Mouse (Mus musculus): ENCODE results near the gene Mrc1.
"Not testable (repeated sequence)": the region's sequence is repeated elsewhere in the genome, so short reads cannot be mapped to it uniquely, and the experiment has no call there.

The Mrc1 gene

DNA sequence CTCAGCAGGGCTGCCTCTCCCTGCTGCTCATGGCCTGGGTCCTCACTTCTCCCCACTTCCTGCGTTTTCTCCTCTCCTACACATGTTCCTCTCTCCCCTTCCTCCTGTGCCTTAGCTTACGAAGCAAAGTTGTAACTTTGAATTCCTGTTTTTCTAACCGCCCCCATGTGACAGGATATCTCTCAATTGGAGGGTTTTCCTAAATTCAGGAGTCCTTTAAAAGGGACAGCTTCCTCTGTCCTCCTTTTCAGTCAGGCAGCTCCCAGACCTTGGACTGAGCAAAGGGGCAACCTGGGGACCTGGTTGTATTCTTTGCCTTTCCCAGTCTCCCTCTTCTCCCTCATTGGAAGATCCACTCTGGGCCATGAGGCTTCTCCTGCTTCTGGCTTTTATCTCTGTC lies at the start of gene Mrc1:
Mrc1 (plus strand) TSS at position 244 of the 400 bp plus-strand sequence.
- DNase-seq (ENCODE audit: low spot score): no peak

DNA sequence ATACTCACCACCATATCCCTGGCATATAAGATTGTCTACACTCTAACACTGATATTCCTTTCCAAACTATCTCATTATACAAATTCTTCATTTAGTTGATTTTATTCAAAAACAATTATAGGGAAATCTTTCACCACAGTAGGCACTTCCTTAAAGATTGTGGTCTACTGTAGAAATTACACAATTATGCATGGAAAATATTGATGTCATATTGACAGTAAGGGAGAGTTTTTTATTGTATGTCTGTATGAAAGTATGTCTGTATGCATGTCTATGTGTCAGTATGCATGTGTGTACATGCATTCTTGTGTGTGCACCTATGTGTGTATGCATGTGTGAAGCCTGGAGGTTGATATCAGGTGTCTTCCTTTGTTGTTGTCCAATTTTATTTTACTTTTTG lies 44.8 kb upstream of the Mrc1 start:
- no peak for DNase-seq (ENCODE audit: low spot score)

DNA sequence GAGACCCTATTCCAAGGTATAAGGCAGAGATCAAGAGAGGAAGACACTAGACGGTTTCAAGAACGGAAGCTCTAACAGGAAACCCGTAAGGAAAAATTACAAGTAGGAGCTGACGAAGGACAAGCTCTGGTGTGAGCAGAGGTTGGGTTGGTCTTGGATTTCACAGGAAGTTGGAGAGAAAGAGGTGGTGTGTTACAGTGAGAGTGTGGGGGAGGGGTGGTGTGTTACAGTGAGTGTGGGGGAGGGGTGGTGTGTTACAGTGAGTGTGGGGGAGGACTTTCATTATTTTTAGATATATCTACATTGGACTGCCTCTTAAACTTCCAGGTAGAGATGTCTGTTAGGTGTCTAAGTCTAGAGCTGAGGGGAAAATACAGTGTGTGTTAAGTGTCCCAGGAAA lies 38.5 kb upstream of the Mrc1 start:
- no peak for DNase-seq (ENCODE audit: low spot score)

DNA sequence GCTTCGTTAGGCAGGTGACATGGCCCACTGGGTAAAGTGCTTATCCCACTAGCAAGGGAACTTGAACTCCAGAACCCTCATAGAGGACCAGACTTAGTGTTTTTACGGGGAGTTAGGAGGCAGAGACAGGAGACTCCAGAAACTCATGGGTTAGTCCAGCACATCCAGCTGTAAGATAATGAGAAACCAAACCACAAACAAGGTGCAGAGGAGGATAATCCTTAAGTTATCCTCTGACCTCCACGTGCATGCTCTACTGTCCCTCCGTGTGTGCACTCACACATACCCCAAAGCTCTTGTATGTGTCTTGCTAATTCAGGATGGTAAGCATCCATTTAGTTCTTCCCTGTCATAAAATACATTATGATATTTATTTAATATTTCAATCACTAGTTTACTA lies 37.6 kb upstream of the Mrc1 start:
- no peak for DNase-seq (ENCODE audit: low spot score)

DNA sequence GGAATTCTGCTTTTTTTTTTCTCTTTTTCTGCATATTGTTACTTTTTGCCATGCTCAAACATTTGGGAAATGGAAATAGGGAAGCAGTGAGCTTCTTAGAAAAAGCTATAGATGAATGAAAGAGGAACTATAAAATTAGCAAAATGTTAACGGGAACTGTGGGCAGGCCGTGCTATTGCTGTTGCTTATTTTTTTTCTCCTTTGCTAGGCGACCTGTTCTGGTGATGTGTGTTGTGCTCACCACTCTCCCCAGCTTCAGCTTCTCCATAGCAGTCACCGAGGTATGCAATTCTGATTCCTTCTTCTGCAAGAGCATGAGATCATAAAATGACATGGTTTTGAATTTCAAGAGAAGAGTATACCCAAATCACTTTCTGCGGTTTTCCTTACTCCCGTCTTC lies 37.1 kb upstream of the Mrc1 start:
- no peak for DNase-seq (ENCODE audit: low spot score)

DNA sequence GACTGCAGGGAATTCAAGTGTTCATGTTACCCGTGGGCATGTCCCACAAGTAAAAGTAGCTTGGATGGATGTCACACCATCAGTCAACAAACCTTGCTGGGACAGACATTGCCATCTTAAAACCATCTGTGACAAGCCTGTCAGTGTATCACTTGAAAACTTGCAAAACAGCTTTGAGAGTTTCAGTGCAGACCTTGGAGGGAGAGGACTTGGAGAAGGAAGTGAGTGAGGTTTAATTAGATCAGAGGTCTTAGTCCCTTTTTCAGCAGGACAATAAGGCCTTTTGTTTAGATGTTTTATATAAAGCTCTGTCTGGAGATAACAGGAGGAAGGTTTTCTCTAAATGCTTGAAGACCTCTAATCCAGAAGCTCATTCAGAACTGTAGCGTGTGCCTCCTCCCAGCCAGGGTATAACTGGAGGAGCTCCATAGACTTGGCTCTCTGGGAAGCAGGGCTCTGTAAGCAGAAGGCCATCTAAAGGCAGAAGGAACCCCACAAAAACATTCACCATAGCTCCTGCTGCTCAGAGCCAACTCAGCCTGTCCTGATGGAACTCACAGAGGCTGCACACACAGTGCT lies 30.8 kb upstream of the Mrc1 start:
- not testable (repeated sequence) for DNase-seq (ENCODE audit: low spot score)

DNA sequence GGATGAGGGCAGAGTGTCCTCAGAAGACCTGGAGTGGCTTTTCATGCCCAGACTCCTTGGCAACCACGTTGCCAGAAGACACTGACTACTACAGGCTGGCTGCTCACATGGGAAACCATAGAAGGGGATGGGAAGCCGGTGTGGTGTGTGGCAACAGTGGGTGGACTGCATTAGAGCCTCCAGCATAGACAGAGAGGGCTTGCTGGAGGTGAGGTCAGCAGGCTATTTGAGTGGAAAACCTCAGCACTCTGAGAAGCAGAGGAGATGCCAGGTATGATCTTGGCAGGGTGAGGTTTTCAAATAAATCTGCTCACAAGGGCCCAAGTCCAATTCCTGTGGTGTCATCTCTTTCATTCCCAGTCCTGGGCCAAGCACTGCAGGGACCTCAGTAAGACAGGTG lies 29.6 kb upstream of the Mrc1 start:
- no peak for DNase-seq (ENCODE audit: low spot score)

DNA sequence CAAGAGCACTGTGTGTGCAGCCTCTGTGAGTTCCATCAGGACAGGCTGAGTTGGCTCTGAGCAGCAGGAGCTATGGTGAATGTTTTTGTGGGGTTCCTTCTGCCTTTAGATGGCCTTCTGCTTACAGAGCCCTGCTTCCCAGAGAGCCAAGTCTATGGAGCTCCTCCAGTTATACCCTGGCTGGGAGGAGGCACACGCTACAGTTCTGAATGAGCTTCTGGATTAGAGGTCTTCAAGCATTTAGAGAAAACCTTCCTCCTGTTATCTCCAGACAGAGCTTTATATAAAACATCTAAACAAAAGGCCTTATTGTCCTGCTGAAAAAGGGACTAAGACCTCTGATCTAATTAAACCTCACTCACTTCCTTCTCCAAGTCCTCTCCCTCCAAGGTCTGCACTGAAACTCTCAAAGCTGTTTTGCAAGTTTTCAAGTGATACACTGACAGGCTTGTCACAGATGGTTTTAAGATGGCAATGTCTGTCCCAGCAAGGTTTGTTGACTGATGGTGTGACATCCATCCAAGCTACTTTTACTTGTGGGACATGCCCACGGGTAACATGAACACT lies 28.2 kb upstream of the Mrc1 start:
- DNase-seq (ENCODE audit: low spot score): not testable (repeated sequence)

DNA sequence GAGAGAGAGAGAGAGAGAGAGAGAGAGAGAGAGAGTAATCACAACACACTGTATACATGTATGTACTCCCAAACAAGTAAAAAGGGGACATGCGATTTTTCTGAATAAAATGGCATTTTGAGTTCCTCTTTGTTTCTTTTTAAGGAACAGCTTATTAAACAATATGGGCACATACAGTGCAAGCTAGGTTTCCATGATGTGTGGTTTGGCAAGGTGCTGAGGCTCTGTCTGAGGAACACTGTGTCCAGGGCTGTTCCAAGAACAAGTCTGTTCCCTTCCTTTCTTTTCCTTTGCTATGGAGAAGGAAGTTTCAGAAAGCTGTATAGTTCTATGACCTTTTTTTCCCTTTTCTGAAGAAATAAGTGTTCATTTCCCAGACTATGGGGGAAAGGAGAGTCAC lies 24.9 kb upstream of the Mrc1 start:
- DNase-seq (ENCODE audit: low spot score): no peak

DNA sequence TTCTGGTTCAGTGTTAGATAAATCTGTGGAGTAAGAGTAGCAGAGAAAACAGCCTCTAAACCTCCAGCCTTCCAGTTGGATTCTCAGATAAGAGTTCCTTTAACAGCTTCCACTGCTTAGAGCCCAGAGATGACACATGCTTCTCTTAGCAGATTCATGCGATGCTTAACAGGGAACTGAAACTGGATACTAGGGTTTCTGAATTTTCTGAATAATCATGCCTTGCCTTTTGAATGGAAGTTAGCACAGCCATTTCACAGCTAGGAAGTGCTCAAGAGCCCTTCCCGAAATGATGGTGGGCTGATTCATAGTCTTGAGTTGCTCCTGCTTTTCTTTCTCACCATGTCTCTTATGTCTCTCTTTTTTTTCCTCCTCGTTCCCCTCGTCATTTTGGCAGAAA lies 22.4 kb upstream of the Mrc1 start:
- DNase-seq (ENCODE audit: low spot score): no peak

DNA sequence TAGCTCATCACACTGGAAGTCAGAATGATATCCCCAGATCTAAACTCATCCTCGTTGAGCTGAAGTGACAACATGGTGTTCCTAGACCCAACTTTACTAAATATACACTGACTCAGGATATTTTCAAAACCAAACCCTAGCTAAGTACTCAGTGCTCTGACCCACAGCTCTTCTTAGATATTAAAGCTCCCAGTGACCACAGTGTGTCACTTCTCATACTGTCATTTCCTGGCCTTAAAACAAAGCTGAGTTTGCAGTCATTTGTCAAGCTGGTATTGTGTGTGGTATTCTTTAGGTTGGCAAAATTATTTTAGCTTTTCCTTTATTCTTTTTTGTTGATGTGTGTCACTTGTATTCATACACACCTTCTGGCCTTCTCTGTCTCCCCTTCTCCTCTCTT lies 18.5 kb upstream of the Mrc1 start:
- DNase-seq (ENCODE audit: low spot score): no peak

DNA sequence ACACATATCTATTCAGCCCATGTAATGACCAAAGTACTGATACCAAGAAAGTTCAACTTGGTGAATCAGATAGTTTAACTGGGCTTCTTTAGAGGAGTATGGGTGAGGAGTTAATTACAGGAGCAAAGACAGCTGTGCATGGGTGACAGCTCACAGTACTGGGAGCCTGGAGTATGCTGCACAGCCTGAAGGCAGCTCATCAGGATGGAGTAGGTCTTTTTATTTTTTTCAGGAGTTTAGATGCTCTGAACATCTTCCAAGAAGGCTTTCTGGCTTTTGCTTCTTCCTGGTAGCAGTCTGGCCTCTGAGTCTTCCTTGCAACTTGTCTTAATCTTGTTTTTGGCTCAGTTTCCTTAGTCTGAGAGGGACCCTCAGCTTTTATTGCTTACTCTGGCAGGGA lies 17.6 kb upstream of the Mrc1 start:
- no peak for DNase-seq (ENCODE audit: low spot score)

DNA sequence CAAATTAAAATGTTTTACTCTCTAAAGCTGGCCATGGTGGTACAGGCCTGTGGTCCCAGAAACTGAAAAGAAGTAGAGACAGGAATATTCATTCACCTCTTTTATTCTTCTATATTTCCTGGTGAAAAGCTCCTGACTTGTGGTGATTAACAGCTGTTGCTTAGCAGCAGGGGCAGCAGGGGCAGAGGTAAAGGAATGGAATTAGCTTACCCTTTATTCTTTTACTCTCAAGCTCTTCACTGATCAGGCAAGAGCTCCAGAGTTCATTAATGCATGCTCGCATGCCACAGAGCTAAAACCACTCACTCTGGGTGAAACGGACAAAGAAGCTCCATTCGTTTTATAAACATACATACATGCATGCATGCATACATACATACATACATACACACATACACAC lies 14.4 kb upstream of the Mrc1 start:
- DNase-seq (ENCODE audit: low spot score): no peak

DNA sequence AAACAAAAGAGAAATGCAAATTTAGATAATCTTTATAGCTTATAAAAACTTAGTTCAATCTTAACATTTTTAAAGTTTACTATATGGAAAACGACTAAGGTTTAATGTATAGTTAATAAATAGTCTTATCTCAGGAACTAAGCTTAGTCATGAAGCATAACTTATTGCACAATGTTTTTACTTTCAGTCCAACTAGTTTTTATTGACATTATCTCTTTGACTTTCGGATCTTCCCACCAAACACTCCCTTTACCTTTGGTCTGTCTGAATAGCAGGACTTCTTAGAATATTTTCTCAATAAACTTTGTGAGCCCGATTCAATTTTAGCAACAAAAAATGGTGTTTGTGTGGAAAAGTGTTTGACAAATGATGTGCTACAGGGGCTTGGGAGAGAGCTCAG lies 12.5 kb upstream of the Mrc1 start:
- no peak for DNase-seq (ENCODE audit: low spot score)

DNA sequence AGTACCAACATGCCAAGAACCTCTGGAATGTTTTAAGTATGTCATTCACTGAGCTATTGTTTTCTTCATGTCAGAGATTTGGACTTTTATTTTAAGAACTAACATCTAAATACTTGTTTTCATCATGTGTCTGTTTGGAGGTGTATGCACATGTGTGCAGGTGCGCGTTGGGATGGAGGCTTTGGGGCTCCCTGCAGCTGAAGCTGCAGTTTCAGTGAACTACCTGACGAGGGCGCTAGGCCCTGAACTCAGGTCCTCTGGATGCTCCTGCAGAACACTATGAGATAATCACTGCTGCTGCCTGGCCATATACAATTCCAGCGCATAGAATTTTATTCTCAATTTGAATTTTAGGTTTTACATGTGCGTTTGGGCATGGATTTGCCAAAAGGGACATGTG lies 11.1 kb upstream of the Mrc1 start:
- DNase-seq (ENCODE audit: low spot score): no peak

DNA sequence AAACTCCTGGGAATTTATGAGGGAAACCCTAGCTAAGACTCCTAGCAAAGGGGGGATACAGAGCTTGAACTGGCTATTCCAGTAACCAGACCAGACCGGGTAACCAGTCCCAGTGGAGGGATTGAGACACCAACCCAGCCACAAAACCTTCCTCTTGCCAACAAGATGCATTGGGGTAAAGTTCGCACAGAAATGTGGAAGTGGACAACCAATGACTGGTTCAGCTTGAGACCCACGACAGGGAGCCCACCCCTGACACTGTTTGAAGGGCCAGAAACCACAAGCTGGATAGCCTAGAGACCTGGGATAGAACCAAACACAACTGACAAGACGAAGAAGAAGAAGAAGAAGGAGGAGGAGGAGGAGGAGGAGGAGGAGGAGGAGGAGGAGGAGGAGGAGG lies 4.8 kb upstream of the Mrc1 start:
- DNase-seq (ENCODE audit: low spot score): no peak

DNA sequence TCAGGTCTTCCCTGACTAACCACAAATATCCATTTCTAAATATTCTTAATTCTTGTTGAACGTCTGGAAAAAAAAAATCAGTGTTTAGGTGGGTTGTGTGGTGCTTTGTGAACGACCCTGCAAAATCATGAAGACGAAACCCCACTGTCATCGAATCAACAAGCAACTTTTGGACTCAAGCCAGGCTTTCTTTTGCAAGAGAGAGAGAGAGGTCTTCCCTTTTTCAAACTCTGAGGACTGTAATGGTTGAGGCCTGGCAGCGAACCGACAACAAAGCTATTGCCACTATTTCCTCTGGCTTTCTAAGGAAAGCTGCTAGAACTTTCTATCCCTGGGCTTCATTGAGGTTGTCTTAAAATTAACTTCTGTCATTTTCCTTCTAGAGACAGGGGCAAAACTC lies 697 bp upstream of the Mrc1 start:
- DNase-seq (ENCODE audit: low spot score): no peak

DNA sequence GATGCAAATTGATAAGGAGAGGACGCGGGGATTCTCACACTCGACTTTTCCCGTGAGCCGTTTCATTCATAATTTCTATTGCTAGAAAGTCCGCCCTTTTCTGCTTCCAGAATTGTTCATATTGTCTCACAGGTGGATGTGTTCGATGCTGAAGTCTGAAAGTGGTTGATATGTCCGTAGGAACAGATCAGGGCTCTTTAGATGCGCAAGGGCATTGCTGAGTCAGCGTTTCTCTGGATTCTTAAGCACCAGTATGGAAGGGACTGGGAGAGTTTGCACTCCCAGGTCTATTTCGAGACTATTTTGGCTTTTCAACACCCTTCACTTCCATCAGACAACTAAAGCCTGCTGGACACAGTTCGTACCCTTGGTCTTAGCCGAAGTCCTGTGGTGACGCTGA lies 787 bp downstream of the Mrc1 start:
- DNase-seq (ENCODE audit: low spot score): no peak

DNA sequence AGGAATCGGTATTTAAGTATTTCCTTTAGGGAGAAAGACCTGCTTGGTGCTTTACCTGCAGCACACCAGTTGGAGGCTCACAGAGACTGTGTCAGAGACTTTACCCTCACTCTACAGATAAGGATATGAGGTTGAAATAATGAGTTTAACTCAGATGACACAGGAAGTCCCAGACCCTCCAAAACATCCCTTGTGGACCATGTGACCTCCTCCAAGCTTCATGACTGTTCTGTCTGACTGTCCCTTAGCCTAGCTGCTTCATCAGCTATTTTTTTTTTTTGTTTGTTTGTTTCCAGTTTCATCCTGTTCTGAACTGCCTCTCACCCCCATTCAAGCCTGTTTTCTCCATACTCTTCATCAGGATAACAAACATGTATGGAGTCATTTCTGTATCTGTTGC lies 3.7 kb downstream of the Mrc1 start:
- no peak for DNase-seq (ENCODE audit: low spot score)

DNA sequence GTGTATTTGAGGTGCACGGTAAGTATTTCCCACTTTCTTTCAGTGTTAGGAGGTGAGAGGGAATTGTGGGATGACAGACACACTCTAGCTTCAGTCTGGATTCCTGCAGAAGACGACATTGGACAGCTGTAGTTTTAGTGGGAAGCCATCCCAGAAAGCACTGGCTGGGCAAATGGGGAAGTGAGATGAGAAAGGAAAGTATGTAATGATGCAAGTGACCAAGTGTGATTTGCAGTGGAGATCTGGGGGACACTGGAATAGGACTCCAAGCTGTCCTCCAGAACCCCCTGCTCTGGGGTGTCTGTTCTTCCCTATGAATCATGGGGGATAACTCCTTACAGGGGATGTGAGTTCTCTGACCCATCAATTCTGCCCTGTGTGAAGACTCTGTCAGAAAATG lies 4.8 kb downstream of the Mrc1 start:
- no peak for DNase-seq (ENCODE audit: low spot score)

DNA sequence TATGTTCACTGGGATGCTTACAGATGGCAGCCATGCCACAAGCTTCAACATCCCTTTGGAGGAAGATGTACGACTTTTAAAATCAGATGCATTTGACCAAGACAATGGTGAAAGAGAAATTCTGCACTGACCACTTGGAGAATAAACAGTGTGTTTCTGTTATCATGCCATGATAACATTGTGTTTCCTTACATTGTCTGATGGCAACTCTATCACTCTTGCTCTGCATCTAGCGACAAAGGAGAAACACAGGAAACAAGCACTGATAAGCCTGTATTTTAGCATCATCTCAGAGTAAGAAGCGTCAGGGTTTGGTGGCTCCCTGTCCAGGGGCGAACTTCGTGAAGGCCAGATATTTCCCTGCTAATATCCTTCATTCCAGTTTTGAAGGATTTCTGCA lies 6.1 kb downstream of the Mrc1 start:
- DNase-seq (ENCODE audit: low spot score): no peak

DNA sequence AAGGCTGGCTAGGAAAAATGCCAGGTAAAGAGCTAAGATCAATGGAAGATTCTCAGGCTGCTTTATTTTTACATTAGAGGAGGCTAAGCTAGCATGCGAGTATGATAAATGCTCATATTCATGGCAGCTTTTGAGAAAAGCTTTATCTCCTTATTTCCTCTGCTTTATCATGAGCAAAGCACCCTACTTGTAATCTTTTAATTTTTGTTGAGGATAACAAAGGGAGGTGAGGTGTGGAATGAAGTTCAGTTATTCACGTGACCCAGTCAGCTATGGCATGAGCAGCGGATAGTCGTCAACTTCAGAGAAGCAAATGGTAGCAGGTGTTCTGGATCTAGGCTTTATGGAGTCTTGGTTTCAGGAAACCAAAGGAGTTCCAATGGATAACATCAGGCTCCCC lies 7.7 kb downstream of the Mrc1 start:
- no peak for DNase-seq (ENCODE audit: low spot score)

DNA sequence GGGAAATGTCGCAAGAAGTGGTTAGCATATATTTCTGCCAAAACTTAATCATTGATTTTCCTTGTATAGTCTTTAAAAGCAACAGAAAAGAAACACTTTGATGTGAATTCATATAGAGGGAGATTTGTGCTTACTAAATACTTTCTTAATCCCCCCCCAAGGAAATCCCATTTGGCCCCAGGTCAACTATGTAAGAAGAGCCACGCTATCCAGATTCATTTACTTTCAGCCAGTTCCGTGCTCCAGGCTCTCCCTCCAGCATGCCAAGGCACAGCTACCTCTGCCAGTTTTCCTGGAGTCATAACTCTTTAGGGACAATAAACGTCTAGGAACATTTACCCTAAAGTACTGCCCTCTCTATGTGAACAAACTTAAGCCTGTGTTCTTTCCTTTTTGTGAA lies 8.5 kb downstream of the Mrc1 start:
- DNase-seq (ENCODE audit: low spot score): no peak

DNA sequence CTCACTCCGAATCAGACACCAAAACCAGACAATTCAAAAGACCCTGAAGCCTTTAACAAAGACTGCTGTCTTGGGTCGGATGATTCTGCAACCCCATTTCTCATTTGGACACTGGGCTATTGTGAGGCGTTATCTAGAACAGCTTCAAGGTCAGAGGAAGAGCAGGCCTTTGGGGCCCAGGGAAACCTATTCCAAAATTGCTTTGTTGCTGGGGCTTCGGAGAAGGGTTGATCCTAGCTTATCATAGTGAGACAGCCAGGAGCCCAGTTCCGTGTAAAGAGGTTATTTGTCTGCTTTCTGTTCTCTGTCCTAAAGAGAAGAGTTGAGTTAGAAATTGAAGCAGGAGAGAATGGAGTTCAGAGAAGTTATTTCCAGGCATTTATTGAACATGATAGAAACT lies 10.0 kb downstream of the Mrc1 start:
- DNase-seq (ENCODE audit: low spot score): no peak

DNA sequence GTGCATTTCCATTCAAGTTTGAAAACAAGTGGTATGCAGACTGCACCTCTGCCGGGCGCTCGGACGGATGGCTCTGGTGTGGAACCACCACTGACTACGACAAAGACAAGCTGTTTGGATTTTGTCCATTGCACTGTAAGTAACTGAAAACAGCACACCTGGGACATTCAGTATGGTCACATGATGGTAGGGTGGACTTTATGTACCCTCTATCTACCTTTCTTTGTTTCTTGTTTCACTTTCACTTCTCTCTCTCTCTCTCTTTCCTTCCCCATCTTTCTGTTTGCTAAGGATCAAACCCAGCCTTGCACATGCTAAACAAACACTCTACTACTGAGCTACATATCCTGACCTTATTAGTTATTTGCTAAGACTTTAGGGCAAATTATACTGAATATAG lies 15.0 kb downstream of the Mrc1 start:
- no peak for DNase-seq (ENCODE audit: low spot score)

Measured in urinary bladder, postnatal 25 days (tissue).